Mouse (Mus musculus): ENCODE measurements around the gene Tekt2.

Tekt2 gene

DNA sequence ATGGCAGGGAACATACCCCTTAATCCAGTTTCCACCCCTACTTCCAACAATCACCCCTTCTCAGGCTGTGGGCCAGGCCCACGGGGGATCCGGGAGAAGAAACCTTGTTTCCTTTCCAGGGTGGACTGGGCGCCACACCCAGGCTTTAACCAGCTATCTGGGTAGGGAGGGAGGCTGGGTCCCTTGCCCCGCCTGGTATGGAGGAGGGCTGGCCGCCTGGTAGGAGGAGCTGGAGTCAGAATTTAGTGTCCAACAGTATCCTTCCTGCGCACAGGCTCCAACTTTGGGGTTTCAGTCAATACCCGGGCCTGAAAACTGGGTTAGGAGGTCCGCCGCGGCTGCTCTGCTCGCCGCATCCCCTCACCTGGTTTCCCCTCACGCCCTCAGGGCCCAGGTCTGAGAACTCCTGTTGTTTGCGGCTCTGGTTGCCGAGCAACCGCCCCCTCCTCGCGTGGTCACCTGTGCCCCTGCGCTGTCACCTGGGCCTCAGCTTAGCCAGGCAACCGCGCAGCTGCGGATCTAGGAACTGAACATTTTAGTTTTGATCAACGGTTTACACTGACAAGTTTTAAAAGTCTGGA is at the start of gene Tekt2:
Tekt2 (minus strand) TSS at position 408 of the 581 bp plus-strand sequence.
- DNase-seq (ENCODE audit: low spot score), result no peak

GRCm38 (mm10) chr4:126371497-126371896 is 46.0 kb upstream of the Tekt2 start:
- no peak for DNase-seq (ENCODE audit: low spot score)

GRCm38 (mm10) chr4:126360069-126360468 is 34.6 kb upstream of the Tekt2 start:
- no peak for DNase-seq (ENCODE audit: low spot score)

- no peak for DNase-seq (ENCODE audit: low spot score)
Measured at GRCm38 (mm10) chr4:126343451-126343850, 18.0 kb upstream of the Tekt2 start.

DNA sequence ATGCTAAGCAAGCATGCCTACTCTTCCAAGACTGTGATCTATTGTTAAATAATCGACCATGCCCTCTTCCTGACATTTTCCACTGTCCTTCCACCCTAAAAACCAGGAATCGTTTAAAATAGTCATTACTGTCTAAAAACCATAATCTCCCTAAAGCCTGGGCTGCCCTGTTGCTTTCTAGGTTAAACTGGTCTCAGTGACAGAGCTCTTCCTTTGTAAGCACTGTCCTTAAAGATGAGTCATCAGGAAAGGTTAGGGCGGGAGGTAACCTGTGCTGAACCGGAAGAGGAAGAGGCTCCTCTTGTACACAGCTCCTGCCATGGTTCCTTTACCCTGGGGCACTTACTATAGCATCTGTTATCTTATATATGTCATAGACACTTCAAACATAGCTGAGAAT is 14.0 kb upstream of the Tekt2 start:
- no peak for DNase-seq (ENCODE audit: low spot score)

DNA sequence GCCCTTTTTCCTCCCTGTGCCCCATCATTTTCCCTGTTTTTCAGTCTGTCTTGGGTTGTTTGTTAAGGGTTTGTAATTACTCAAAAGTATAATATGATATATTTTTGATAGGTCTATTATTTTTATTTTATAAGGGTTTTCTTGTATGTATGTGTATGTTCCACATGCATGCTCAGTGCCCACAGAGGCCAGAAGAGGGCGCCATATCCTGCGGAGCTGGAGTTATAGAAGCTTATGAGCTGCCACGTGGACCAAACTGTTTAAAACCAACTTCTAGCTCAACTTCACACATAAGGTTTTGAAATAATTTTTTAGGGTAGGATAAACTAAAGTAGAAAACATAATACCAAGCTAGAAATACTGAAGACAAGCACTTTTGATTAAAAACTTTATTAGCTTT is 6.9 kb upstream of the Tekt2 start:
- no peak for DNase-seq (ENCODE audit: low spot score)

GRCm38 (mm10) chr4:126331751-126332150 is 6.3 kb upstream of the Tekt2 start:
- DNase-seq (ENCODE audit: low spot score), result no peak

DNA sequence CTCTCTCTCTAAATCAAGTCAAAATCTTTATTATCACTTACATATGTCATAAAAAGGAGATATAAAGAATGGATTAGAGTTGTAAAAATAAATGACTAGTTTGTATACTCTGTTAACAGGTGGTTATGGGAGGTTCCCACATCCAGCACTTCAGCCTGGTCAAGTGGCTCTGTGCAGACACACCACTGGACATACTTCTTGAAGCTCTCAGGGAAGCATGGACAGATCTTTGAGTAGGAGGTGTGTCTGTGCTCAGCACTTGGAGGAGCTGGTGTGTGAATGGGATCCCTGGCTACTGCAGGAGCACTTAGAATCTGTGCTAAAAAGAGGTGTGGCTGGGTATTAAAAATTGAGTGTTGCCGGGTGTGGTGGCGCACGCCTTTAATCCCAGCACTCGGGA is 4.8 kb upstream of the Tekt2 start:
- DNase-seq (ENCODE audit: low spot score), result no peak

DNA sequence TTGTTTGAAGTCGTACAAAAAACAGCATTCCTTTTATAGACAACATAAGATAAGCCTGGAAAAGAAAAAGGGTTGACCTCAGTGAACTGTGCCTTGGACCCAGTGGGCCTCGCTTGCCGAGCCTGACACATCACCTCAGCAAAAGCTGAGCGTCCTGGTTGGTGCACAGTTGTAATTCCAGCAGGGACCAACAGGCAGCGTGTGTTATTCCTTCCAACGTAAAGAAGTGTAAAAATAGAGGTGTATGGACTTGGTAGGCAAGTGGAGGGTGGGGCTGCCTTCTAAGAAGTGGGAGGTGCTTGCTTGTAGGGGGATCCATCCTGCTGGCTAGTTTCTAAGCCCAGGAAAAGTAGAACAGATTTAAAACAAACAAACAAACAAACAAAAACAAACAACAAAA is 548 bp upstream of the Tekt2 start:
- DNase-seq (ENCODE audit: low spot score), result no peak

- DNase-seq (ENCODE audit: low spot score), result no peak
Measured at GRCm38 (mm10) chr4:126324861-126325260, 627 bp downstream of the Tekt2 start.

- no peak for DNase-seq (ENCODE audit: low spot score)
Measured at GRCm38 (mm10) chr4:126322646-126323045, 2.8 kb downstream of the Tekt2 start.

GRCm38 (mm10) chr4:126321854-126322511 is 3.5 kb downstream of the Tekt2 start:
- DNase-seq (ENCODE audit: low spot score), result no peak

- DNase-seq (ENCODE audit: low spot score), result peak; percentile 99
Measured at GRCm38 (mm10) chr4:126321111-126321853, 4.2 kb downstream of the Tekt2 start, which contains the start of gene Adprhl2. Gene Adprhl2 (minus strand): TSS chr4:126321703.

DNA sequence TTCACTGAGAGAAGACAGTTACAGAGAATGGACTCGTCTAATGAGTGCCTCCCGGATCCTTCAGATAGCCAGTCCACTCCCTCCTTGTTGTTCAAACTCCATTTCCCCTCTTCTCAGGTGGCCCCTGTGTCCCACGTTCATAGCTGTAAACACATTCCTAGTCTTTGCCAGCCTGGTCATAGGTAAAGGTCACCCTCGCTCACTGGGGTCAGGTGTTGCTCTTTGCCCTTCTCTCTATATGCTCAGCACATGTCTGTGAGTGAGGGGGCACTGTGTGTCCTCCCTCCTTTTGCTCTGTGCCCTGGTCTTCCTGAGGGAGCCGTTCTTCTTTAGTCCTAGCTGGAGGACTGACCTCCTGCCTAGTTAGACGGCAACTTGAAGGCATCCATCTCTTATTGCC is 5.7 kb downstream of the Tekt2 start:
- no peak for DNase-seq (ENCODE audit: low spot score)

DNA sequence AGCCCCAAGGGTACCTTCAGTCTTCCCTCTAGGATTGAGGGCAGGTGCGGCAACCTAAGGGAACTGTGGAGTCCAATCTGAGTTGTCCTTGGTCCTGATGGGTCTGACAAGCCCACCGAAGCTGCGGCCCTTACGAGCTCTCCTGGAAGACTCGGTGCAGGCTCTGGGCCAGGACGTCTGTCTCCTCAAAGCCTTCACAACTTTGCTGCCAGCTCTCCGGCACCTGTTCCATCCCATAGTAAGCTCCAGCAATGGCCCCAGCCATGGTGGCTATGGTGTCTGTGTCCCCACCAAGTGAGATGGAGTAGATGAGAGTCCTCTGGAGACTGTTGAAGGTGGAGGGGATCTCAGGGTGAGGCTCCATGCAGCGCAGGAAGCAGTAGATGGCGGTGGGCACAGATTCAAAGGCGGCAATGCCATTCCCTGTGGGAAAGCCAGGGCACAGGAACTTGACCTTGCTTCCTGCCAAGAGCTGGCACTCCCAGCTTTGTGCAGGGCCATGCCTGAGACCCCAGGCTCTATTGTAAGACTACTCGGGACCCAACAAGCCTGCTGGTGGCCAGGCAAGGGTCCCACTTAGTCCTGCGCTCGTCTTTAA is 8.9 kb downstream of the Tekt2 start:
- DNase-seq (ENCODE audit: low spot score), result no peak

DNA sequence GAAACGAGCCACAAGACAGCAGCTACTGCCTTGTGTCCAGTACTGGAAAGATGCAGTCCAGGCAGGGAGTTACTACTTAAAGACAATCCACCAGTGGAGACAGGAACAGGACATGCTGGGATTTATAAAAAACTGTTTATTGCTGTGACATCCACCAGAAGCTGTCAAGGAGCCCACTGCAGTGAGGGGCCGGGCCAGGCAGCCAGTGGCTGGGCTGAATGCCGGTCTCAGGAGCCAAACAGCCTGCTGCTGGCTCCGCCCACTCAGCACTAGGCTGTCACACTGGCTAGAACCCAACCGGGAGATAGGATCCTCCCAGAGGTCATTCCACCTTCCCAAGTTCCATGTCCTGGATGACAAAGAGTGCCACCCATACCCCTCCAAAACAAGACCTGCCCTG is 9.6 kb downstream of the Tekt2 start:
- DNase-seq (ENCODE audit: low spot score), result no peak

- no peak for DNase-seq (ENCODE audit: low spot score)
Measured at GRCm38 (mm10) chr4:126314393-126314792, 11.1 kb downstream of the Tekt2 start.

GRCm38 (mm10) chr4:126313202-126313601 is 12.3 kb downstream of the Tekt2 start:
- no peak for DNase-seq (ENCODE audit: low spot score)

- no peak for DNase-seq (ENCODE audit: low spot score)
Measured at GRCm38 (mm10) chr4:126311566-126312200, 13.8 kb downstream of the Tekt2 start.

DNA sequence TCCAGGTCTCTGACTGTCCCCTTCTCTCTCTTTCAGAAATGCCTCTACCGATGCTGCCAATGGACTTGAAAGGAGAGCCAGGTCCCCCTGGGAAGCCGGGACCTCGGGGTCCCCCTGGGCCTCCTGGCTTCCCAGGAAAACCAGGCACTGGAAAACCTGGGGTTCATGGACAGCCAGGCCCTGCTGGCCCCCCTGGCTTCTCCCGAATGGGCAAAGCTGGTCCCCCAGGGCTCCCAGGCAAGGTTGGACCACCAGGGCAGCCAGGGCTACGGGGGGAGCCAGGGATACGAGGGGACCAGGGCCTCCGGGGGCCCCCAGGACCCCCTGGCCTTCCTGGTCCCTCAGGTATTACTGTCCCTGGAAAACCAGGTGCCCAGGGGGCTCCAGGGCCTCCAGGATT is 15.1 kb downstream of the Tekt2 start:
- DNase-seq (ENCODE audit: low spot score), result no peak

DNA sequence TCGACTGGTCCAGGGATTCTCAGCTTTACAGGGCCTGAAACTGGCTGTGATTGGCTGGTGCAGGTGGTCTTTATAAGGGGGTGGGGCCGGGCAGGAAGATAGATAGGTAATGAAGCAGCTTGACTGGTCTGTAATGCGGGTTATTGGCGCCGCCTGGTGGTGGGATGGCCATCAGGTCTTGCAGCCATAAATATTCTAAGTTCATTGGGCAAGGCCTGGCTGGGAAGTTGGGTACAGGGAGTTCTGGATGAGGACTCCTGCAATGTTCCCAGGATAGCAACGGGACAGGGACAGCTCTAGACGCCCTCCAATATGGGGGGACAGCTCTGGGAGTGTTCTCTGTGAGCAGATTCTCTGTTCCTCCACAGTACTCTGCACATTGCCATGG is 15.6 kb downstream of the Tekt2 start:
- no peak for DNase-seq (ENCODE audit: low spot score)

DNA sequence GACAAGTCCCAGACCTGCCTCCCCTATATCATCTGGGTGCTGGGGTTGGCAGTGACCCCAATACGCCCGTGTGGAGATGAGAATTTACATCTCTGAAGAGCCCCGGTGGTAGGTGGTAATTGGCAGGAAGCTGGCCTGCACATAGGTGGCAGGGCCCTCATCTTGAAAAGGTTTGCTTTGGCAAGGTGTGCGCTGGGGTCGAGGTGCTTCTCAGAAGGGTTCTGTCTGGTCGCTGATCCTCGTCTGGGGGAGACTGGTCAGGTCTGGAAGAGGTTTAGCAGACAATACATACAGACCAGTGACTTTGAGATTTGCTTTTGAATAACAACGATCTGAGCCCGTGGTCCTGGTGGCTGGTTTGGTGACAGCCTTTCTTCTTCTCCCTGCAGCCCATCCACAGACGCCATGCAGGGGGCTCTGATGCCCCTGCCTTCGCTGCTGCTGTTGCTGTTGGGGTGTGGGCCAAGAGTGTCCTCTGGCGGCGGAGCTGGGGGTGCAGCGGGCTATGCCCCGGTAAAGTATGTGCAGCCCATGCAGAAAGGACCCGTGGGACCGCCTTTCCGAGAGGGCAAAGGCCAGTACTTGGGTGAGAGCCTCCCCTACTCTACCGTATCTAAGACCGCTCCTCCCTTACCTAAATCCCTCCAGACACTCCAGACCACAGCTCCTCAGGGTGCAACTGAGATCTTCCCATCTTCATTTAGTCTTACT is 16.1 kb downstream of the Tekt2 start:
- DNase-seq (ENCODE audit: low spot score), result no peak
